Mouse (Mus musculus): ENCODE measurements around the gene Exosc5.

Exosc5 gene

GRCm38 (mm10) chr7:25707581-25708292, 48.8 kb downstream of the Exosc5 start:
- no peak for DNase-seq (ENCODE audit: low read depth)

GRCm38 (mm10) chr7:25709961-25710360, 51.0 kb downstream of the Exosc5 start:
- no peak for DNase-seq (ENCODE audit: low read depth)

- DNase-seq (ENCODE audit: low read depth), result peak; percentile 48
Observed at GRCm38 (mm10) chr7:25710519-25711130, 51.7 kb downstream of the Exosc5 start.

GRCm38 (mm10) chr7:25711165-25711564, 52.2 kb downstream of the Exosc5 start:
- no peak for DNase-seq (ENCODE audit: low read depth)

GRCm38 (mm10) chr7:25711731-25712197, 52.8 kb downstream of the Exosc5 start:
- DNase-seq (ENCODE audit: low read depth), result peak; percentile 95

GRCm38 (mm10) chr7:25712801-25713200, 53.8 kb downstream of the Exosc5 start:
- DNase-seq (ENCODE audit: low read depth), result no peak

- no peak for DNase-seq (ENCODE audit: low read depth)
Observed at GRCm38 (mm10) chr7:25714581-25714980, 55.6 kb downstream of the Exosc5 start.

- DNase-seq (ENCODE audit: low read depth), result no peak
Observed at GRCm38 (mm10) chr7:25715731-25716271, 56.8 kb downstream of the Exosc5 start.

GRCm38 (mm10) chr7:25717478-25717877, 58.5 kb downstream of the Exosc5 start:
- DNase-seq (ENCODE audit: low read depth), result no peak

GRCm38 (mm10) chr7:25718788-25719417, 59.9 kb downstream of the Exosc5 start, which contains the start of gene Ccdc97:
Gene Ccdc97, minus strand, starts transcription at chr7:25719088.
- DNase-seq (ENCODE audit: low read depth), result peak; percentile 97

GRCm38 (mm10) chr7:25719761-25720610, 61.0 kb downstream of the Exosc5 start:
- peak; percentile 89 for DNase-seq (ENCODE audit: low read depth)

GRCm38 (mm10) chr7:25720760-25721159, 61.8 kb downstream of the Exosc5 start:
- no peak for DNase-seq (ENCODE audit: low read depth)
